Mouse (Mus musculus) right cerebral cortex, adult 2 months (tissue): Measurements from ENCODE around the gene Ufsp2.

Source experiments
- DNase-seq, 2 experiments: peaks; one replicate each; pipeline ENCODE4 v3.0.0; 2021 to 2022; ENCODE audit warnings: low spot score in 2 of 2

Gene Ufsp2

GRCm38 (mm10) chr8:45975126-45975836, at the start of gene Ufsp2, which contains the start of gene 1700029J07Rik:
Ufsp2 (plus strand) TSS chr8:45975528.
1700029J07Rik (minus strand) TSS chr8:45975252.
- DNase-seq, result peak; percentile 99

GRCm38 (mm10) chr8:45934582-45935014, 40.7 kb upstream of the Ufsp2 start, which contains the start of gene Ccdc110:
Ccdc110 (plus strand) TSS chr8:45934619.
- peak; percentile 98 for DNase-seq

- no peak for DNase-seq
These were observed 38.3 kb upstream of the Ufsp2 start for GRCm38 (mm10) chr8:45936986-45937385.

- no peak for DNase-seq
These were observed 29.0 kb upstream of the Ufsp2 start for GRCm38 (mm10) chr8:45946283-45946682.

GRCm38 (mm10) chr8:45950622-45951021, 24.7 kb upstream of the Ufsp2 start:
- no peak for DNase-seq

GRCm38 (mm10) chr8:45970894-45971293, 4.4 kb upstream of the Ufsp2 start:
- no peak for DNase-seq

- DNase-seq, result no peak
These were observed 1.3 kb upstream of the Ufsp2 start for GRCm38 (mm10) chr8:45973988-45974505.

GRCm38 (mm10) chr8:45975837-45976468, 625 bp downstream of the Ufsp2 start:
- DNase-seq, result no peak

GRCm38 (mm10) chr8:45986665-45987064, 11.3 kb downstream of the Ufsp2 start:
- no peak for DNase-seq

GRCm38 (mm10) chr8:45988189-45988588, 12.9 kb downstream of the Ufsp2 start:
- DNase-seq, result no peak

GRCm38 (mm10) chr8:45990631-45991310, 15.4 kb downstream of the Ufsp2 start:
- DNase-seq, result no peak

GRCm38 (mm10) chr8:45994111-45994510, 18.8 kb downstream of the Ufsp2 start:
- DNase-seq, result no peak

- no peak for DNase-seq
These were observed 20.2 kb downstream of the Ufsp2 start for GRCm38 (mm10) chr8:45995576-45995975.

- DNase-seq, result no peak
These were observed 22.9 kb downstream of the Ufsp2 start for GRCm38 (mm10) chr8:45998228-45998627.

GRCm38 (mm10) chr8:45999138-45999783, 23.9 kb downstream of the Ufsp2 start, which contains the start of gene Lrp2bp:
Lrp2bp (plus strand) TSS chr8:45999303.
- DNase-seq, result no peak

- peak; percentile 98 for DNase-seq
These were observed 24.7 kb downstream of the Ufsp2 start for GRCm38 (mm10) chr8:45999784-46000705.

- no peak for DNase-seq
These were observed 30.3 kb downstream of the Ufsp2 start, which contains the start of gene Ankrd37 for GRCm38 (mm10) chr8:46005596-46005995. Ankrd37 (minus strand) TSS chr8:46005707.

- no peak for DNase-seq
These were observed 31.8 kb downstream of the Ufsp2 start for GRCm38 (mm10) chr8:46007050-46007672.

- DNase-seq, result no peak
These were observed 35.0 kb downstream of the Ufsp2 start for GRCm38 (mm10) chr8:46010306-46010705.
